Mouse (Mus musculus) gastrocnemius, postnatal 4 days (tissue): ENCODE data around the gene Krtap4-13. TPM values are rescaled to one million over a fixed set of nuclear protein-coding genes. Genes with fewer than 3 reads are reported as not detected.
"Not testable (repeated sequence)": the region's sequence is repeated elsewhere in the genome, so short reads cannot be mapped to it uniquely, and the experiment has no call there.

ENCODE experiments used
- DNase-seq, 2 experiments: peaks; one replicate each; pipeline ENCODE4 v3.0.0; 2021 to 2022; ENCODE audit warnings: low spot score in 2 of 2, mixed read lengths in 2 of 2
- long read RNA-seq, 2 experiments: library from polyadenylated mRNA; stranded (forward); transcript quantifications; one replicate each; pipeline ENCODE4 v2.0.0; 2021
- total RNA-seq, 2 experiments: library from RNA; stranded (reverse); gene quantifications; 2 replicates each; pipeline ENCODE4 v1.2.3; 2021

Gene Krtap4-13
- not detected for total RNA-seq
- long read RNA-seq, experiment 1: 0 reads
- long read RNA-seq, experiment 2: 0 reads

GRCm38 (mm10) chr11:99809792-99810191 is at the start of gene Krtap4-13:
Gene Krtap4-13, minus strand, starts transcription at chr11:99809892.
- not testable (repeated sequence) for DNase-seq

DNA sequence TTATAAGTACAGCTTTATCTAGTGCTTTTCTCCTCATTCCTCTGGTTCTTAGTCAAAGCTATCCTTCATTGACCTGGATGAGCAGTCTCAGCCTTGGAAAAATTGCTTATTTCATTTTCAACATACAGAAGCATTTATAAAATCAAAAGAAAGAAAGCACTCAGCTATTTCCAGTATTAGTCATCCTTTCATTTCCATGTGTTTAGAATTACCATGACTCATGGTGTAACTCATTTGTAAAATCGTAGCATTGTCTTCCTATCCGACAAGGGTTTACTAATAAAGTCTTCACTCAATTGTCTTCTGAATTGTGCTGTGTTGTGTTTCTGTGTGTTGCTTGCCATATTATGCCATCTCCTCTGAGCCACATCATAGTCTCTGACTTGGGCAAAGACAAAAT is 49.1 kb upstream of the Krtap4-13 start:
- no peak for DNase-seq

- DNase-seq: no peak
Observed at GRCm38 (mm10) chr11:99857617-99858016, 47.9 kb upstream of the Krtap4-13 start, which contains the start of gene Gm11568. Gene Gm11568, plus strand, starts transcription at chr11:99857917.

- DNase-seq: no peak
Observed at GRCm38 (mm10) chr11:99854121-99854520, 44.4 kb upstream of the Krtap4-13 start.

- DNase-seq: no peak
Observed at GRCm38 (mm10) chr11:99851508-99851907, 41.8 kb upstream of the Krtap4-13 start, which contains the start of gene Krtap4-16. Gene Krtap4-16, minus strand, starts transcription at chr11:99851608.

GRCm38 (mm10) chr11:99846746-99847145 is 37.1 kb upstream of the Krtap4-13 start:
- no peak for DNase-seq

DNA sequence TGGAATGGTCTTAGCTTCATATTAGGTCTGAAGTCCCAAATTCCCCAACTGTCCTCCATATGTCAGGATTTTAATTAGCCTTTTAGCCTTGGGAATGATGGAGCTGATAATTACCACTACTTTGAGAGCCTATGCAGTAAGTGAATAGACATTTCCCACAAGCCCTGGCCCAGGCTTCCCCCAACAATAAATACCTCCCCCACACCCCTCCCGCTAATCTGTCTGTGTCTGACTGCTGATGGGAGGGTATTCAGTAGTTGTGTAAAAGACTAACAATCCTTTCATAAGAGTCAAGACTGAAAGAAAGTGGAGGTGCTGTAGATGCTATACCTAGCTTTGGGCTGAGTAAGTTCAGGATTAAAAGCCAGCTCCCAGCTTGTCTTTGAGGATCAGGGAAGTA is 32.5 kb upstream of the Krtap4-13 start:
- DNase-seq: no peak

DNA sequence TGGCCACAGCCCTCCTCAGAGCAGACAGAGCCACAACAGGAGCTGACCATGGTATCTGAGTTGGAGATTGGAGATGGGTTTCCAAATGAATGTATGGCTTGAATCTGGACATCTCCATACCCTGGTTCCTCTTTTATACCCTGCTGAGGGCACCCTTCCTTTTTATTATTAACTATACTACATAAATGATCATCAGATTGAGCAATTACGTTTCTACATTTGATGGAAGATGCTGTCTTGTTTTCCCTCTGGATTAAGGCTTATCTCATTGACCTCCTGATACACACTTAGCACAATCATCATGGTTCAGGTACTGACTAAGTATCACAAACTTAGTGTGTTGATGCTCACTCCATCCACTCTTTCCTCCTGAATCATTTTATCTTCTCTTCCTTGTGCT is 28.3 kb upstream of the Krtap4-13 start, which contains the start of gene 2300003K06Rik:
TSS of gene 2300003K06Rik (minus strand) at position 101 of the 400 bp plus-strand sequence.
- DNase-seq: no peak

GRCm38 (mm10) chr11:99815566-99815965 is 5.9 kb upstream of the Krtap4-13 start, which contains the start of gene Gm11564:
Gene Gm11564, minus strand, starts transcription at chr11:99815666.
- DNase-seq: not testable (repeated sequence)

- DNase-seq: not testable (repeated sequence)
Observed at GRCm38 (mm10) chr11:99804346-99804745, 5.3 kb downstream of the Krtap4-13 start, which contains the start of gene Gm11554. Gene Gm11554, minus strand, starts transcription at chr11:99804446.

GRCm38 (mm10) chr11:99798832-99799231 is 10.9 kb downstream of the Krtap4-13 start, which contains the start of gene Gm11569:
Gene Gm11569, minus strand, starts transcription at chr11:99798932.
- DNase-seq: not testable (repeated sequence)

DNA sequence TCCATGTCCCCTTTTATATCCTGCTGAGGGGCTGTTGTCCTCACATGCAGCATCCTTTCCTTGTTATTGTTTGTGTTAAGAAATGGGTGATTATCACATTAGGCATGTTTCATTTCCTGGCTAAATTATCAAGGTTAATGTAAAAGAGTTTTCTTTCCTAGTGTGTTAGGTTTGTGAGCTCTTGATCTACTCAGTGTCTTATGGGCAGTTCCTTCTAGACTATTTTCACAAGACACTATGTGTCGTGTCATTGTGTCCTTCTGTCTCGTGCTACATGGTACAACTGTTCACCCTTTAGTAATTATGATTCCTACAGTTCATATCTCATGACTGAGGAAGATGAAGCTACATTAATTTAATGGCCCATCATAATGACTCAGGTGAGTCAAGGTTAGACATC is 16.3 kb downstream of the Krtap4-13 start, which contains the start of gene Gm11596:
TSS of gene Gm11596 (minus strand) at position 101 of the 400 bp plus-strand sequence.
- no peak for DNase-seq

GRCm38 (mm10) chr11:99784900-99785299 is 24.8 kb downstream of the Krtap4-13 start, which contains the start of gene Krtap4-9:
Gene Krtap4-9, plus strand, starts transcription at chr11:99785200.
- DNase-seq: not testable (repeated sequence)

DNA sequence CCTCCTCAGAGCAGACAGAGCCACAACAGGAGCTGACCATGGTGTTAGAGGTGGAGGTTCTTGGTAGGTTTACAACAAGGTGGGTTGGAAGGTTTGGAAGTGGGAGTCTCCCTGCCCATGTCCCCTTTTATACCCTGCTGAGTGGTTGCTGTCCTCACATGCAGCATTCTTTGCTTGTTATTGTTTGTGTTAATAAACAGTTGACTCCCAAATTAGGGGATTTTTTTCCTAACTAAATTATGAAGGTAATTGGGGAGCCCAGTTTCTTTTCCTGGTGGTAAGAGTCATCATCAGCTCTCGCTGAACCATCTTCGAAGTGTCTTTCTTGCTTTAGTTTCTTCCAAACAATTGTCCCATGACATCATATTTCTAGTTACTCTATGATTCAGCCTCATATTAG is 29.1 kb downstream of the Krtap4-13 start, which contains the start of gene Krtap4-8:
TSS of gene Krtap4-8 (minus strand) at position 101 of the 400 bp plus-strand sequence.
- no peak for DNase-seq

GRCm38 (mm10) chr11:99778401-99778800 is 31.3 kb downstream of the Krtap4-13 start:
- DNase-seq: no peak

GRCm38 (mm10) chr11:99772813-99773212 is 36.9 kb downstream of the Krtap4-13 start, which contains the start of gene Gm11595:
Gene Gm11595, minus strand, starts transcription at chr11:99772913.
- not testable (repeated sequence) for DNase-seq

DNA sequence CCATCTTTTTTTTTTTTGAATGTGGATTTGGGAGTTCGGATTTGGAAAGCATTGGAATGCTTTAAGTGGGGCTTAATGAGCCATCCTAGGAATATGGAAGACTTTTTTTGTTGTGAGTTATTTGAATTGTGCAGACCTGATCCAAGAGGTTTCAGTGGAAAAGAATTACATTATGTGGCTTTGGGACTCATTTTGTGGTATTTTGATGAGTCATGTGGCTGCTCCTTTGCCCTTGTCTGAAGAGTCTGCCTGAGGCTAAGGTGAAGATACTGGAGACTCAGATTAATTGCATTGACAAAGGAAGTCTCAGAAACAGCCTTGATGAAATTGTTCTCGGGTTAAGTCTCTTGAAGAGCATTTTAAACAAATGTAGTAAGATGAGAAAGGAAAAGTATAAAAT is 41.3 kb downstream of the Krtap4-13 start:
- DNase-seq: no peak

Other genes with a start within 250 kb of the Krtap4-13 start
- not detected for gene Krtap3-1, start 243.3 kb downstream of the Krtap4-13 start, total RNA-seq
- not detected for gene Krtap1-5, start 228.9 kb downstream of the Krtap4-13 start, total RNA-seq
- not detected for gene Krtap1-4, start 226.2 kb downstream of the Krtap4-13 start, total RNA-seq
- gene Krtap1-3, start 218.6 kb downstream of the Krtap4-13 start, total RNA-seq: not detected
- gene Krtap9-3, start 211.8 kb downstream of the Krtap4-13 start, total RNA-seq: not detected
- gene Gm11938, start 206.6 kb downstream of the Krtap4-13 start, total RNA-seq: not detected
- gene Gm11937, start 199.7 kb downstream of the Krtap4-13 start, total RNA-seq: not detected
- gene Krtap2-4, start 195.0 kb downstream of the Krtap4-13 start, total RNA-seq: not detected
- gene Gm11562, start 189.5 kb downstream of the Krtap4-13 start, total RNA-seq: not detected
- gene Krtap4-1, start 181.7 kb downstream of the Krtap4-13 start, total RNA-seq: not detected
- gene Krtap4-2, start 174.8 kb downstream of the Krtap4-13 start, total RNA-seq: not detected
- gene Krtap4-7, start 165.8 kb downstream of the Krtap4-13 start, total RNA-seq: not detected
- gene Gm11555, start 159.7 kb downstream of the Krtap4-13 start, total RNA-seq: not detected
- not detected for gene Gm11563, start 150.9 kb downstream of the Krtap4-13 start, total RNA-seq
- gene Krtap4-6, start 143.9 kb downstream of the Krtap4-13 start, total RNA-seq: not detected
- gene Gm14190, start 119.2 kb downstream of the Krtap4-13 start, total RNA-seq: not detected
- not detected for gene Gm14180, start 75.6 kb downstream of the Krtap4-13 start, total RNA-seq
- not detected for gene Gm11595, start 37.0 kb downstream of the Krtap4-13 start, total RNA-seq
- gene Krtap4-8, start 29.2 kb downstream of the Krtap4-13 start, total RNA-seq: not detected
- not detected for gene Krtap4-9, start 24.7 kb downstream of the Krtap4-13 start, total RNA-seq
- gene Gm11596, start 16.4 kb downstream of the Krtap4-13 start, total RNA-seq: not detected
- gene Gm11569, start 11.0 kb downstream of the Krtap4-13 start, total RNA-seq: not detected
- gene Gm11554, start 5.4 kb downstream of the Krtap4-13 start, total RNA-seq: not detected
- gene Gm11564, start 5.8 kb upstream of the Krtap4-13 start, total RNA-seq: not detected
- not detected for gene 2300003K06Rik, start 28.2 kb upstream of the Krtap4-13 start, total RNA-seq
- not detected for gene Krtap4-16, start 41.7 kb upstream of the Krtap4-13 start, total RNA-seq
- not detected for gene Gm11568, start 48.0 kb upstream of the Krtap4-13 start, total RNA-seq
- gene Gm11559, start 54.6 kb upstream of the Krtap4-13 start, total RNA-seq: not detected
- not detected for gene Krtap9-1, start 63.5 kb upstream of the Krtap4-13 start, total RNA-seq
- not detected for gene Gm11567, start 69.3 kb upstream of the Krtap4-13 start, total RNA-seq
- not detected for gene Krtap31-1, start 98.0 kb upstream of the Krtap4-13 start, total RNA-seq
- not detected for gene Gm11565, start 104.9 kb upstream of the Krtap4-13 start, total RNA-seq
- gene Krtap31-2, start 126.4 kb upstream of the Krtap4-13 start, total RNA-seq: not detected
- not detected for gene Krtap9-5, start 138.6 kb upstream of the Krtap4-13 start, total RNA-seq
- gene Krtap29-1, start 169.2 kb upstream of the Krtap4-13 start, total RNA-seq: not detected
- not detected for gene Krtap16-1, start 176.7 kb upstream of the Krtap4-13 start, total RNA-seq
- not detected for gene Krtap17-1, start 184.1 kb upstream of the Krtap4-13 start, total RNA-seq
- not detected for gene Krt33a, start 206.3 kb upstream of the Krtap4-13 start, total RNA-seq
- under 1 TPM in 1 of 2 experiments, not detected in 1; 0.22 TPM for gene Krt33b, start 220.0 kb upstream of the Krtap4-13 start, total RNA-seq
- not detected for gene Krt34, start 231.7 kb upstream of the Krtap4-13 start, total RNA-seq
- gene Krt31, start 240.7 kb upstream of the Krtap4-13 start, total RNA-seq: not detected